Mouse (Mus musculus) G1E-ER4 (cell line): Measurements from ENCODE around the gene Pdzd11. TPM values are rescaled to one million over a fixed set of nuclear protein-coding genes. Genes with fewer than 3 reads are reported as not detected.

Experiments
- GATA1 ChIP-seq: IDR thresholded peaks from one replicate; pipeline ENCODE4 v1.8.0; 2012; ENCODE audit warnings: low read length, inconsistent platforms
- polyA plus RNA-seq: library from polyadenylated mRNA; stranded (reverse); fragments of >175 nt; gene quantifications from 2 replicates; pipeline ENCODE4 v1.2.3, GENCODE M21; 2012

Pdzd11 gene
- polyA plus RNA-seq: 4.8 and 9.9 TPM in 2 replicates

- no peak for TF ChIP-seq GATA1
Measured at GRCm38 (mm10) chrX:100625802-100626793, at the start of gene Pdzd11. Pdzd11 (minus strand) TSS chrX:100626568.

DNA sequence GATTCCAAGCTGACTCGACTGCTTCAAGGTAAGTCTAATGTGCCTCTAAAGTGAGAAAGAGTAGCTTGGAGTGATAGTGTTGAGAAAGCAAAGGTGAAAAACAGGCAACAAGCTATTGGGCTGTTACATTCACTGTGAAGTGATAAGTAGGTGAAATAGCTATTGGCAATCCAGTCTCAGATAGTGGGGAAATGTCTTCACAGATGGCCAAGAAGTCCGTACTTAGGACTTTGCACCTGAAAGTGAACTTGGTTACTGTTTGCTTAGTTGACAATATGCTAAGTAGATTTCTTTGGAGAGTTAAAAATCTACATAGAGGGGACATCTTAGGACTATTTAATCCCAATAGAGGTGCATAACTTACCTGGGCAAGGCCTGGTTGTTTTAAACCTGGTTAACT lies 38.5 kb upstream of the Pdzd11 start:
- no peak for TF ChIP-seq GATA1

GRCm38 (mm10) chrX:100652848-100653247 lies 26.5 kb upstream of the Pdzd11 start:
- no peak for TF ChIP-seq GATA1

GRCm38 (mm10) chrX:100638477-100638876 lies 12.1 kb upstream of the Pdzd11 start:
- no peak for TF ChIP-seq GATA1

- no peak for TF ChIP-seq GATA1
Measured at GRCm38 (mm10) chrX:100629076-100629475, 2.7 kb upstream of the Pdzd11 start.

GRCm38 (mm10) chrX:100625546-100625801 lies 894 bp downstream of the Pdzd11 start, which contains the start of gene Kif4:
Kif4 (plus strand) TSS chrX:100625737.
- TF ChIP-seq GATA1: no peak

- TF ChIP-seq GATA1: no peak
Measured at GRCm38 (mm10) chrX:100625146-100625545, 1.2 kb downstream of the Pdzd11 start.

DNA sequence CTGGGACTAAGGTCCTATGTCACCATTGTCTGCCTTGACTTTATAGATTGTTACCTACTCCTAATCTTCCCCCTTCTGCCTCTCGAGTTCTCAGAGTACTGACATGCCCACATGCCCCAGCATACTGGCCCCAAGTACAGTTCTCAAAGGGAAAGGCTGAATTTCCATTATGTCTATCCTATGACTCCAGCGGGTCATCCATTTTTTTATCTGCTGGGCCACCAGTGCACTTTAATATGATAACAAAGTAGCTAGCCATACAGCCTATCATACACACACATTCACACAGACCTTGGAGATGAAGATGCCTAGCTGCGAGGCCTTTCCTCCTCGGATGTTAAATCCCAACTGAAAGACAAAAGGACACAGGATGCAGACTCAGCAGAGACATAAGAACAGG lies 2.1 kb downstream of the Pdzd11 start:
- no peak for TF ChIP-seq GATA1

DNA sequence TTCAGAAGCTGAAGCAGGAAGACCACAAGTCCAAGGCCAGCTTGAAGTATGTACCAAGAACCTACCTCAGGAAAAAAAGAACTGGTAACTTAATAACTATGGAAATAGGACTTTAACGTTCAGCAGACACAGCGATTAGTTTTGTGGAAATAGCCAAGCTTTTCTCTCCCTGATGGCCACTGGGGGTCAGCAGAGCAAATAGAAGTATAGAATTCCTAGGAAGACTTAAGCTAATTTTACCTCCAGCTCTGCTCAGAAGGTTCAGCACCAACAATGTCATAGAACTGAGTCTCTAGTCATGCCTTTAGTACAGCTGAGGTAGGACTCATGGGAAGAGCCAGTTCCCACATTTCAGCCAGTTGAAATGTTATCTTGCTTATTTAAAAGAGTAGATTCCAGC lies 5.0 kb downstream of the Pdzd11 start:
- TF ChIP-seq GATA1: no peak

DNA sequence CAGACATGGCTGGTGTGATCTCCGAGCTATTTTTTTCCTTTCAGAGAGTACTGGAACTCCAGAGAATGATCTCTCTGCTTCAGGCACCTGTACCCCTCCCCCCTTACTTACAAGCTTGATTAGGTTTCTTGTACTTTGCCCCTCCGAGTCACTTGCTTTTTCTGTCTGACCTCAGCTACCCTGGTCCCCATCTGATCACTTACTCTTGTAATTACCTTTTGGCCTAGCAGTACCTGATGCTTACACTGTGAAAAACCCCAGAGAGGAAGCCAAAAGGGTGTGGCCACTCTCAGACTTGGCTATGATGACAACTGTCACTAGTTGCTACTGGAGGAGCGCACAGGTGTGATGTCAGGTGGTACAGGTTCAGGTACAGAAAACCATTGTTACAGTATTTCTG lies 7.9 kb downstream of the Pdzd11 start:
- TF ChIP-seq GATA1: no peak

GRCm38 (mm10) chrX:100605314-100605713 lies 21.1 kb downstream of the Pdzd11 start, which contains the start of gene Arr3:
Arr3 (plus strand) TSS chrX:100605497.
- no peak for TF ChIP-seq GATA1

DNA sequence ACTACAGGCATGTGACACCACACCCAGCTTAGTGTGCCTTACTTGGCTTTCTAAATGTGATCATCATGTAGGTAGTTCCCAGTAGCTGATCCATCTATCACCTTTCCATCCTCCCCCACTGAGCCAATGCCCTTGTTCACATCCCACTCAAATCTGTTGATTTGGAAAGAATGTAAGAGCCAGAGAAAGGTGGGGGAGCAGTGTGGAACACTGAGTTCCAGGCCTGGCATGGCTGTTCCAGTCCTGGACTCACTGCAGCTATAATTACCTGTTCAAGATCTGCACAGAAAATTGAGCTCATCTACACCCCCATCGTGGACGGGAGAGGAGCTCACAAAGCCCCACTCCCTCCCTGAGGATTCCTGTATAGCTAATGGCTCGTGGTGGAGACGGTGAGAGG lies 26.6 kb downstream of the Pdzd11 start:
- no peak for TF ChIP-seq GATA1

DNA sequence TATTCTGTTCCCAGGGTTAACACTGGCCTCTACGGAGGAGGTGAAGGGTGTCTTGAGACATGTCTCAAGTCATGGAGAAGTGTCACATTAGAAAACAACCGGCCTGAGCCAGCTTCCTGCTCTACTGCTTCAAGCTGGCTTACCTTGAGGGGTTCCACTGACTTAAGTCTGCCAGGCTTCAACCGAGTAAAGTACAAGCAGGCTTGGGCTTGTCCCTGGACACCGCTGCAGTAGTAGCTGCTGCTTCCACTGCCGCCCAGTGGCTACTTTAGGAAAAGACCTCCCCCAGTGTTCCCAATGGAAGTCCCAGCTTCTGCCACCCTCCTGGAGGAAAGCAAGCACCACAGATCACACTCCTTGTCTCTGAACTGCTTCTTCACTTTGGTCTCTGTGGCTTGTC lies 28.9 kb downstream of the Pdzd11 start:
- TF ChIP-seq GATA1: no peak

GRCm38 (mm10) chrX:100594791-100595190 lies 31.6 kb downstream of the Pdzd11 start, which contains the start of gene P2ry4:
P2ry4 (minus strand) TSS chrX:100594869.
- TF ChIP-seq GATA1: no peak

Other genes starting within 250 kb of the Pdzd11 start
- not detected in 2 replicates for gene Otud6a, start 197.6 kb downstream of the Pdzd11 start, polyA plus RNA-seq
- 0.05 TPM in 1 of 2 replicates, not detected in the other for gene Awat2, start 183.9 kb downstream of the Pdzd11 start, polyA plus RNA-seq
- 17.3 and 22.5 TPM in 2 replicates for gene Igbp1, start 132.3 kb downstream of the Pdzd11 start, polyA plus RNA-seq
- not detected in 2 replicates for gene Dgat2l6, start 101.7 kb downstream of the Pdzd11 start, polyA plus RNA-seq
- not detected in 2 replicates for gene Awat1, start 54.3 kb downstream of the Pdzd11 start, polyA plus RNA-seq
- gene P2ry4, start 31.7 kb downstream of the Pdzd11 start, polyA plus RNA-seq: not detected in 2 replicates
- not detected in 2 replicates for gene Arr3, start 21.1 kb downstream of the Pdzd11 start, polyA plus RNA-seq
- gene Kif4, start 831 bp downstream of the Pdzd11 start, polyA plus RNA-seq: 3.3 and 4.2 TPM in 2 replicates
- not detected in 2 replicates for gene Gdpd2, start 103.3 kb upstream of the Pdzd11 start, polyA plus RNA-seq
- gene Dlg3, start 141.2 kb upstream of the Pdzd11 start, polyA plus RNA-seq: not detected in 2 replicates